Mouse (Mus musculus): ENCODE measurements around the gene Slc48a1.

The Slc48a1 gene

GRCm38 (mm10) chr15:97808532-97808931 is 30.2 kb downstream of the Slc48a1 start:
- no peak for DNase-seq

GRCm38 (mm10) chr15:97809206-97809605 is 30.9 kb downstream of the Slc48a1 start:
- DNase-seq, result no peak

- DNase-seq, result no peak
Measured at GRCm38 (mm10) chr15:97809942-97810341, 31.6 kb downstream of the Slc48a1 start.

- no peak for DNase-seq
Measured at GRCm38 (mm10) chr15:97810399-97810798, 32.1 kb downstream of the Slc48a1 start.

- DNase-seq, result no peak
Measured at GRCm38 (mm10) chr15:97811307-97811706, 33.0 kb downstream of the Slc48a1 start.

- peak; percentile 49 for DNase-seq
Measured at GRCm38 (mm10) chr15:97812126-97812525, 33.8 kb downstream of the Slc48a1 start.

GRCm38 (mm10) chr15:97812875-97813274 is 34.6 kb downstream of the Slc48a1 start:
- no peak for DNase-seq

GRCm38 (mm10) chr15:97813452-97814204 is 35.3 kb downstream of the Slc48a1 start:
- DNase-seq, result no peak

GRCm38 (mm10) chr15:97814703-97815102 is 36.4 kb downstream of the Slc48a1 start:
- DNase-seq, result no peak

GRCm38 (mm10) chr15:97815254-97815653 is 36.9 kb downstream of the Slc48a1 start:
- no peak for DNase-seq

GRCm38 (mm10) chr15:97816199-97816994 is 38.1 kb downstream of the Slc48a1 start:
- DNase-seq, result no peak

- no peak for DNase-seq
Measured at GRCm38 (mm10) chr15:97819937-97820336, 41.6 kb downstream of the Slc48a1 start.

- no peak for DNase-seq
Measured at GRCm38 (mm10) chr15:97821321-97821982, 43.1 kb downstream of the Slc48a1 start.

- no peak for DNase-seq
Measured at GRCm38 (mm10) chr15:97821983-97822363, 43.7 kb downstream of the Slc48a1 start.

- no peak for DNase-seq
Measured at GRCm38 (mm10) chr15:97822545-97823228, 44.4 kb downstream of the Slc48a1 start.

GRCm38 (mm10) chr15:97823479-97823878 is 45.2 kb downstream of the Slc48a1 start:
- DNase-seq, result no peak

- DNase-seq, result no peak
Measured at GRCm38 (mm10) chr15:97824042-97824441, 45.7 kb downstream of the Slc48a1 start.

- DNase-seq, result peak; percentile 60
Measured at GRCm38 (mm10) chr15:97825071-97825940, 47.0 kb downstream of the Slc48a1 start.

GRCm38 (mm10) chr15:97825941-97826587 is 47.7 kb downstream of the Slc48a1 start:
- DNase-seq, result no peak

GRCm38 (mm10) chr15:97826588-97827261 is 48.4 kb downstream of the Slc48a1 start:
- no peak for DNase-seq

- no peak for DNase-seq
Measured at GRCm38 (mm10) chr15:97827401-97827800, 49.1 kb downstream of the Slc48a1 start.

Measured in right cerebral cortex, postnatal 4 days (tissue).